Mouse (Mus musculus): ENCODE data around the gene Dpysl5. TPM values are rescaled to one million over a fixed set of nuclear protein-coding genes. Genes with fewer than 3 reads are reported as not detected.

The Dpysl5 gene
- total RNA-seq, 2 experiments from 2014 or later: 0.46 to 0.79 TPM

- intact Hi-C loops (cut with DNase I): no loop called here
- DNase-seq: peak; percentile 39 to 55
Observed at GRCm38 (mm10) chr5:30816261-30816791, 105.0 kb downstream of the Dpysl5 start.

DNA sequence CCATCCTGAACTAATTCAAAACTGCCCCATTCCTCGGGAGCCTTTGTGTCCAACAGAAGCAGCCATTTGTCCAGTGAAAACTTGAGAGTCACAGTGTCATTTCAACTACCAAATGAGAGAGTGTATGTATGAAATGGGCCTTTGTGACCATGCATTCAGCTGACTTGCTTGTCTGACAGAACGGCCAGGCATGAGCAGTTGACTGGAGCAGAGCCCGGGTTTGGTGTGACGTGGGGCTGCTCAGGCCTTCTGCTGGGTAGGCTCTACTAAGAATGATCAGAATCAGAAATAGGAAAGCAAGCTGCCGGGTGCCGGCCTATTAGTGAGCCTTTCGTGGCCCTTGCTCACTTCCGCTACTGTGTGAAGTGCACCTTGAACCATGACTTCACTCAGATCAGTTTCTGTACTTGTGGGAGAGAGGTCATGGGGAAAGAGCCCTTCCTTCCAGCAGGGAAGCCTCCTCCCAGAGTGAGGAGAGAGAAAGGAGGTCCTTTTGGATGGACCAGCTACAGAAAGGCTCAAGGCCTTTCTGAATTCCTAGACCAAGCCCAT is 107.5 kb downstream of the Dpysl5 start:
- intact Hi-C loops (cut with DNase I): no loop called here

DNA sequence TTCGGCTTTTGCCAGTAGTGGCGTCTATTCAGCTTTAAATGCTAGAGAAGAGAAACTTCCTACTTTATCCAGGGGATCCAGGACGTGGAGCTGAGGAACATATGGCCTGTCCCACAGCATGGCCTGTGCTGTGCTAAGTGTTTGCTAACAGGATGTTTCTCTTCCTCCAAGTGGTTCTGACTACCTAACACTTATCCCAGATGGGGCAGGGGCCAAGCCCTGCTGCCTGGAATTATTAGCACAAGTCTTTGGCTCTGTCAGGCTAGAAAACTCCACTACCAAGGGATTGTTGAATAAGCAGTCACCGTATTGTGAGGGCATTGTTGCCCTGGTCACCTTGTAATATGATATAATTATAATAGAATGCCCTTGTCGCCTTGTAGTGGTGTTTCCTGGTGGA is 111.3 kb downstream of the Dpysl5 start:
- no peak for DNase-seq
- intact Hi-C loops (cut with DNase I): no loop called here

More for the DNA sequence above, 107.5 kb downstream of the Dpysl5 start:
- no peak for DNase-seq

DNA sequence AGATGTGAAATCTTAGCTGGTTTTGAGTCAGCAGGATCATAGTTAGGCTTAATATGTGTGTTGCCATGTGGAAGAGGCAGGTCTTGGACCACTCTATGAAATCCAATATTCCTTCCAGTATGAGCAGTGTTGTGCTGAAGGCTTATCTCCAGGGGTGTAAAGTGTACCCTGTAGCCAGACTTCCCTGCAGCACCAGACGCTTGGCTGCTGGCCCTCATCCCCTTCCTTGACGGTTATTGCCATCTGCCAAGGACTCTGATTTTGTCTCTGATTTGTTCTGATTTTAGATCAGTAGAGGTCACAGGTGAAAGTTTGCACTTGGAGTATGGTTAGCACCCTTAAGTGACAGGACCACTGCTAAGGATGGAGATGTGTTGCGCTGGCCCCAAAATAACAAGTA is 111.7 kb downstream of the Dpysl5 start:
- intact Hi-C loops (cut with DNase I): no loop called here

DNA sequence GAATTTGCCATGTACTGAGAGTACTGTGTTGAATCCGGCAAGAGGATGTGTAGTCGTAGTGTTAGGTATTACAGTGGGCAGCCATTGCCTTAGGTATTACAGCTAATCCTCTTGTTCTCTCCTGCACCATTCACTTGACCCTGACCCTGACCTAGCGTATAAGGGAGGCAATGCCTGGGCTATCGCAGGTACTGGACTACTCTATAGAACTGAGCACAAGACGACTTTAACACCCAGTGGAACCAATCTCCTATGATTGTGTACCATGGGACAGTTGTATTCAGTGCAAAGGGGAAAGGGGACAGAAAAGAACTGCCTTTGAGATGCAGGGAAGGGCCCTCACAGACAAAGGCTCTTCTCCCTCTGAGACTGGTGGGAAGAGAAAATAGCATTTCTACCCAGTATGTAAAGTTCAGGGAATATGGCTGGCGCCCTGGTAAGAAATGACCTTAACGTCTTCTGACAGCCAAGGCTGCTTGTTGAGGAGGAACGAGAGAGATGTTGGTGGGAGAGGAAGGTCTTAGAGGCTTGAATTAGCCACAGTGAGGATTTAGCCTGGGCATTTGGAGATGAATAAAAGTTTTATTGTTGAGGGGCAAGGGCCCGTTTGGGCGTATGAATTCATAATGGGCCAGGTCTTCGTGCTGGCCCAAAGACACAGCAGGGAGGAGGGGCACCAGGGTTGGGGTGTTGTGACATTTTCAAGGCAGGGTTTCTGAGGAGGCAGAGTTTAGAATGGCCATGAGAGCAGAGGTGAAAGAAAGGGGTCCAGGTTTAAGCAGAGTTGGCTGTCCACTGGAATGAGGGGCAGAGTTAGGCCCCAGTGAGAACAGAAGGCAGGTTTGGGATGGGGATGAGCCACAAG is 113.0 kb downstream of the Dpysl5 start:
- intact Hi-C loops (cut with DNase I): no loop called here
- no peak for DNase-seq

More for the DNA sequence above, 111.7 kb downstream of the Dpysl5 start:
- DNase-seq: no peak

- intact Hi-C loops (cut with DNase I): no loop called here
- DNase-seq: no peak
Observed at GRCm38 (mm10) chr5:30825166-30825565, 113.8 kb downstream of the Dpysl5 start.

DNA sequence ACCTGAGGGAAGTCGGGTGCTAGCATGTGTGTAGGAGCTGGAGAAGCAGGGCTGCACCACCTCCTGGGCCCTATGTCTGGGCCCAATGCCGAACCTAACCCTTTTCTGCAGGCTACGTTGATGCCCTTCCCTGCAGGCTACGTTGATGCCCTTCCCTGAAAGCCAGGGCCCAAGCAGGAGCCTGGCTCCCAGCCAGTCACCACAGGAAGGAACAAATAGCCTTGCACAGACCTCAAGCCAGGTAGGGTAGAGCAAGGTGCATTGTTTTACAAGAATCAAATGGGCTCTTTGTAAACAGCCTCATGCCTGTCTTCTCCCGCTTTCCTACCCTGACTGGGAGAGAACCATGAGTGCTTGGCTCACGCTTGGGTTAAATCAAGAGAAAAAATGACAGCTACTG is 114.5 kb downstream of the Dpysl5 start:
- DNase-seq: no peak
- intact Hi-C loops (cut with DNase I): no loop called here

GRCm38 (mm10) chr5:30833416-30833815 is 122.1 kb downstream of the Dpysl5 start:
- DNase-seq: no peak
- intact Hi-C loops (cut with DNase I): no loop called here

GRCm38 (mm10) chr5:30839731-30840130 is 128.4 kb downstream of the Dpysl5 start:
- intact Hi-C loops (cut with DNase I): no loop called here
- no peak for DNase-seq

GRCm38 (mm10) chr5:30841896-30842295 is 130.5 kb downstream of the Dpysl5 start:
- DNase-seq: no peak
- intact Hi-C loops (cut with DNase I): no loop called here

Other genes starting within 250 kb of the Dpysl5 start
- gene Otof, start 249.6 kb upstream of the Dpysl5 start, total RNA-seq (2021): not detected
- not detected for gene 1700001C02Rik, start 245.5 kb upstream of the Dpysl5 start, total RNA-seq (2021)
- gene Cib4, start 165.7 kb upstream of the Dpysl5 start, total RNA-seq (2021): not detected
- gene Kcnk3, start 123.4 kb upstream of the Dpysl5 start, total RNA-seq (2021): 100 to 1,000 TPM; 181 to 186 TPM
- 10 to 100 TPM; 37.4 to 39.9 TPM for gene Slc35f6, start 63.6 kb upstream of the Dpysl5 start, total RNA-seq (2021)
- 10 to 100 TPM; 56.0 to 67.6 TPM for gene Cenpa, start 44.8 kb upstream of the Dpysl5 start, total RNA-seq (2021)
- gene Mapre3, start 103.1 kb downstream of the Dpysl5 start, total RNA-seq (2021): 10 to 100 TPM; 28.1 to 33.1 TPM
- gene Tmem214, start 156.4 kb downstream of the Dpysl5 start, total RNA-seq (2021): 10 to 100 TPM; 35.8 to 41.1 TPM
- gene Agbl5, start 177.1 kb downstream of the Dpysl5 start, total RNA-seq (2021): 1 to 10 TPM; 5.9 to 8.3 TPM
- gene Ost4, start 196.2 kb downstream of the Dpysl5 start, total RNA-seq (2021): 100 to 1,000 TPM; 145 to 146 TPM
- gene Emilin1, start 201.8 kb downstream of the Dpysl5 start, total RNA-seq (2021): 10 to 100 TPM; 38.9 to 46.9 TPM
- gene Khk, start 209.9 kb downstream of the Dpysl5 start, total RNA-seq (2021): 10 to 100 TPM; 15.4 TPM
- under 1 TPM; 0.39 to 0.45 TPM for gene Cgref1, start 234.0 kb downstream of the Dpysl5 start, total RNA-seq (2021)
- gene Preb, start 248.8 kb downstream of the Dpysl5 start, total RNA-seq (2021): 10 to 100 TPM; 74.1 to 79.3 TPM

Data from heart, postnatal 14 days (tissue).